Mouse (Mus musculus): ENCODE data around the gene Stk33. TPM values are rescaled to one million over a fixed set of nuclear protein-coding genes. Genes with fewer than 3 reads are reported as not detected.

Gene Stk33
- polyA plus RNA-seq, 1 experiment from 2014 or later = 0.76 TPM

DNA sequence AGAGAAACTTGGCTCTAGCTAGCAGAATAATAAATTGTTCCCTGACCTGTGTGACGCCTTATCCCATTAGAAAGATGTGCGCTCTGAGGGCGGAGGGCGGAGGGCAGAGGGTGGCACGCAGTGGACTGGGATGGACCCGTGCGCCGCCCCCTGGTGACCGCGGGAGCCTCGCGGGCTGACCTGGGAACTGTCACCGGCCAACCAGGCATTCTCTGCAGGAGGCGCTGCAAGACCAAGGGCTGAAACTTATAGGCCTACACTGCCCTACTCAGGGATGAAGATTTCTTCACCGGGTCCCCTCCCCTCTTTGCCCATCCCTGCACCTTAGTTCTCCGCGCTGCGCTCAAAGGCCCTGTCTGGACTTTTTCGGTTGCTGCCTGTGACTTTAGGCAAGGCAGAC is 197.6 kb downstream of the Stk33 start:
- ATAC-seq (replicated peaks; ENCODE audit: extremely low read depth, insufficient read depth, low FRiP score) = no peak
- Histone ChIP-seq H3K27me3 (ENCODE audit: control insufficient read depth, insufficient read depth, low read length) (peaks cover 6% of the 10 kb centered on the region; the same call in 1 of the 2 replicates), H3K9ac (ENCODE audit: low read length) (no peak overlapping the region), H3K4me3 (ENCODE audit: low read length) (no peak overlapping the region), H3K4me1 (ENCODE audit: control insufficient read depth, insufficient read depth, low read length) (no peaks in the 10 kb centered on the region), H3K9me3 (replicated peaks; ENCODE audit: control insufficient read depth, low read length) (0 out of 2 replicates have a peak, but pooled peaks cover 2% of the 10 kb centered on the region), H3K36me3 (ENCODE audit: control insufficient read depth, insufficient read depth) (no peaks in the 10 kb centered on the region), H3K27ac (ENCODE audit: low read length) (no peak overlapping the region), H3K4me2 (ENCODE audit: low read depth, low read length) (no peak overlapping the region)
- WGBS = 11% methylated on average over 19 of the region's 19 CpGs

DNA sequence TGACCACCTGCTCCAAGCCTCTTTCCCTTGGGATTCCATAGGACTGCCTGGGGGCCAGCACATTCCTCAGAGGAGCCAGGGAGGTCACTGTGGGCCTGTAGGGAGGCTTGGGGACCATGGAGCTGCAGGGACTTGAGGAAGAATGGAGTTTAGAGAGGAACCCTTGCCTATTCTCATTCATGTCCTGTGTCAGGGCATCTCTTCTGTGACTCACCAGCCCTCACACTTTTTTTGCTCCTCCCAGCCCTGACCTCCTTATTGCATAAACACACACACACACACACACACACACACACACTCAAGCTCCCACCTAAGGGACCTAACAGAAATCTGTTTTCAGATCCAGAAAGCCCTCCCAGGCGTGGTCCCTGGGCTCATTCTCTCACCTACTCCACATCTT is 199.5 kb downstream of the Stk33 start:
- Histone ChIP-seq H3K9ac (ENCODE audit: low read length) (no peak overlapping the region), H3K4me3 (ENCODE audit: low read length) (no peak overlapping the region), H3K4me1 (ENCODE audit: control insufficient read depth, insufficient read depth, low read length) (no peaks in the 10 kb centered on the region), H3K9me3 (replicated peaks; ENCODE audit: control insufficient read depth, low read length) (0 out of 2 replicates have a peak, but pooled peaks cover under 1% of the 10 kb centered on the region), H3K27ac (ENCODE audit: low read length) (no peak overlapping the region), H3K27me3 (ENCODE audit: control insufficient read depth, insufficient read depth, low read length) (peaks cover 4% of the 10 kb centered on the region; the same call in 1 of the 2 replicates), H3K4me2 (ENCODE audit: low read depth, low read length) (no peak overlapping the region), H3K36me3 (ENCODE audit: control insufficient read depth, insufficient read depth) (no peaks in the 10 kb centered on the region)
- 71% methylated on average over 1 of the region's 1 CpGs for WGBS
- ATAC-seq (replicated peaks; ENCODE audit: extremely low read depth, insufficient read depth, low FRiP score) = no peak

GRCm38 (mm10) chr7:109238724-109239123 is 200.2 kb downstream of the Stk33 start:
- ATAC-seq (replicated peaks; ENCODE audit: extremely low read depth, insufficient read depth, low FRiP score) = no peak
- H3K27me3 ChIP-seq (ENCODE audit: control insufficient read depth, insufficient read depth, low read length) = peaks cover 4% of the 10 kb centered on the region; the same call in 1 of the 2 replicates
- 86% methylated on average over 10 of the region's 10 CpGs for WGBS

DNA sequence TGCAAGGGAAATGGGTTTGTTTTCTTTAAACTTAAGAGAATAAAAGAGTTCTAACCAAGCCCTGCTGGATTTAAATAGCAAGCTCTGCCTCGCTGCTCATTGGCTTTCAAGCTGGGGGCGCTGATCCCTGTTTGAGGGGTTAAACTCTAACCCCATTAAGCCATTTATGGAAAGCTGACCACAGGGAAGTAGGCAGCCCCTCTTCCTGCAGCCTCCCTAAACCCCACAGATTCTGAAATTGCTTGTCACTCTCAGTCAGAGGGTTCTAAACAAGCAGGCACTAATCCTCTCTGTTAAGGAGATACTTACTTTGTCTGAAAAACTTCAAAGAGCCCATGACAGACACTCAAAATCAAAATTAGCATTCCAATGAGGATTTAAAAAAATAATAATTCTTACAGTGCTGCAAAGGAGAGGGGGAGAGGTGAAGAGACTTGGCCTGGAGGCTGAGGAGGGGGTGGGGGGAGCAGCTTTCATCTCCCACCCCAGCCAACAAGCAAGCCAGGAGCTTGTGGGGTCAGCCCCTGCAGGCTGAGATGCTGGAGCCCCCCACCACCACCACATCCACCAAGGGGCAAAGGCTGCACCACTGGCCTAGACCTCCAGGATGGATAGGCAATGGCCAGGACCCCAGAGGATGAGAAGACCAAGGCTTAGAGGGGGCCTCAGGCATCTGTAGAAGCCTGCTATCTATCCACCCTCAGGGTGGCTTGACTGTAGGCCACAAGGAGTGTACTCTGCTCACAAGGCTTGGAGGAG is 203.8 kb downstream of the Stk33 start:
- Histone ChIP-seq H3K27me3 (ENCODE audit: control insufficient read depth, insufficient read depth, low read length) (no peaks in the 10 kb centered on the region), H3K4me2 (ENCODE audit: low read depth, low read length) (no peak overlapping the region), H3K4me3 (ENCODE audit: low read length) (no peak overlapping the region), H3K9ac (ENCODE audit: low read length) (no peak overlapping the region), H3K27ac (ENCODE audit: low read length) (no peak overlapping the region), H3K4me1 (ENCODE audit: control insufficient read depth, insufficient read depth, low read length) (no peaks in the 10 kb centered on the region), H3K36me3 (ENCODE audit: control insufficient read depth, insufficient read depth) (no peaks in the 10 kb centered on the region), H3K9me3 (replicated peaks; ENCODE audit: control insufficient read depth, low read length) (no peaks in the 10 kb centered on the region)
- WGBS = 52% methylated on average over 2 of the region's 2 CpGs
- ATAC-seq (replicated peaks; ENCODE audit: extremely low read depth, insufficient read depth, low FRiP score) = no peak

More at GRCm38 (mm10) chr7:109238724-109239123, 200.2 kb downstream of the Stk33 start:
- H3K27ac ChIP-seq (ENCODE audit: low read length) = no peak overlapping the region
- H3K36me3 ChIP-seq (ENCODE audit: control insufficient read depth, insufficient read depth) = no peaks in the 10 kb centered on the region
- no peak overlapping the region for H3K4me2 ChIP-seq (ENCODE audit: low read depth, low read length)
- no peak overlapping the region for H3K9ac ChIP-seq (ENCODE audit: low read length)
- no peaks in the 10 kb centered on the region for H3K9me3 ChIP-seq (replicated peaks; ENCODE audit: control insufficient read depth, low read length)
- H3K4me1 ChIP-seq (ENCODE audit: control insufficient read depth, insufficient read depth, low read length) = no peaks in the 10 kb centered on the region
- H3K4me3 ChIP-seq (ENCODE audit: low read length) = no peak overlapping the region

DNA sequence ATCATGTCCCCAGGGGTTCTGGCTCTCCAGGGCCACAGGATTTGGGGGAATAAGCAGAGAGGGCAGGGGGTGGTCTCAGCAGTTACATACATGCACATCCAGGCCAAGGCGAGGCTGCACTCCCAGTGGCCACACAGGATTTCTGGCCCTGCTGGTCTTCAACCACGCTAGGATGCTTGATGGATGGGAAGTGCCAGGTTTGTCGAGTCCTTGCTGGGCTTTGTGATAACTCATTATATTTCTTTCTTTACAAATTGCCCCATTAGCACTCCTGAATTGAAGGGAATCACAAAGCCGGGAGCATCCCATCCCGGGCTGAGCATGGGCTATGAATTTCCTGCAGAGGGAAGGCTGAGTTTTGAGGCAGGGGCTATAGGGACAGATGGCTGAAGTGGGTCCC is 204.4 kb downstream of the Stk33 start:
- no peaks in the 10 kb centered on the region for H3K4me1 ChIP-seq (ENCODE audit: control insufficient read depth, insufficient read depth, low read length)
- no peaks in the 10 kb centered on the region for H3K36me3 ChIP-seq (ENCODE audit: control insufficient read depth, insufficient read depth)
- 54% methylated on average over 5 of the region's 5 CpGs for WGBS
- no peak overlapping the region for H3K9ac ChIP-seq (ENCODE audit: low read length)
- ATAC-seq (replicated peaks; ENCODE audit: extremely low read depth, insufficient read depth, low FRiP score) = no peak
- no peaks in the 10 kb centered on the region for H3K9me3 ChIP-seq (replicated peaks; ENCODE audit: control insufficient read depth, low read length)
- H3K27ac ChIP-seq (ENCODE audit: low read length) = no peak overlapping the region
- no peaks in the 10 kb centered on the region for H3K27me3 ChIP-seq (ENCODE audit: control insufficient read depth, insufficient read depth, low read length)
- H3K4me3 ChIP-seq (ENCODE audit: low read length) = no peak overlapping the region
- H3K4me2 ChIP-seq (ENCODE audit: low read depth, low read length) = no peak overlapping the region

DNA sequence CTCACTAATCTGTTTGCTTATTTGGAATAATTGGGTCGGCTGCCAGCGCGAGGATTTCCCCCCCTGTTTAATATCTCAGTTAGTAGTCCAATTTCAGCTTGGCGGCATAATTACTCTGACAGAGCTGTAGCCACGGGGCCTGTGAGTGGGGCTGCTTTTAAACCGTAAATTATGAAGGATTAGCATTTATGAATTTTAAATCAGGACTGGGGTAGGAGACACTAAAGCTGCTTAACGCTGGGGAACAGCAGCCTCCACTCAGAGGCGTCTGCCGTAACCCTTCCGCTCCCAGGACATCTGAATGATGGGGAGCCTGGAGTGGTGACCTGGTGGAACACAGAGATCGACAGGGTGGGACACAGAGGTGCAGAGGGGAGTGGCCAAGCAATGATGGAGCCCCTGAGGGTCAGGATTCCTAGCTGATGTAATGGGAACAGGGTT is 207.0 kb downstream of the Stk33 start:
- H3K9ac ChIP-seq (ENCODE audit: low read length) = no peak overlapping the region
- no peaks in the 10 kb centered on the region for H3K9me3 ChIP-seq (replicated peaks; ENCODE audit: control insufficient read depth, low read length)
- H3K4me2 ChIP-seq (ENCODE audit: low read depth, low read length) = no peak overlapping the region
- no peaks in the 10 kb centered on the region for H3K27me3 ChIP-seq (ENCODE audit: control insufficient read depth, insufficient read depth, low read length)
- no peak overlapping the region for H3K4me3 ChIP-seq (ENCODE audit: low read length)
- no peak overlapping the region for H3K27ac ChIP-seq (ENCODE audit: low read length)
- H3K36me3 ChIP-seq (ENCODE audit: control insufficient read depth, insufficient read depth) = no peaks in the 10 kb centered on the region
- WGBS = 63% methylated on average over 11 of the region's 11 CpGs
- H3K4me1 ChIP-seq (ENCODE audit: control insufficient read depth, insufficient read depth, low read length) = no peaks in the 10 kb centered on the region
- ATAC-seq (replicated peaks; ENCODE audit: extremely low read depth, insufficient read depth, low FRiP score) = no peak

GRCm38 (mm10) chr7:109231307-109231706 is 207.6 kb downstream of the Stk33 start:
- no peaks in the 10 kb centered on the region for H3K9me3 ChIP-seq (replicated peaks; ENCODE audit: control insufficient read depth, low read length)

GRCm38 (mm10) chr7:109230806-109231205 is 208.1 kb downstream of the Stk33 start:
- H3K36me3 ChIP-seq (ENCODE audit: control insufficient read depth, insufficient read depth) = no peaks in the 10 kb centered on the region
- no peaks in the 10 kb centered on the region for H3K27me3 ChIP-seq (ENCODE audit: control insufficient read depth, insufficient read depth, low read length)
- no peak for ATAC-seq (replicated peaks; ENCODE audit: extremely low read depth, insufficient read depth, low FRiP score)
- no peaks in the 10 kb centered on the region for H3K4me1 ChIP-seq (ENCODE audit: control insufficient read depth, insufficient read depth, low read length)
- H3K27ac ChIP-seq (ENCODE audit: low read length) = no peak overlapping the region
- H3K4me2 ChIP-seq (ENCODE audit: low read depth, low read length) = no peak overlapping the region
- WGBS = 17% methylated on average over 2 of the region's 2 CpGs
- no peak overlapping the region for H3K9ac ChIP-seq (ENCODE audit: low read length)
- H3K9me3 ChIP-seq (replicated peaks; ENCODE audit: control insufficient read depth, low read length) = no peaks in the 10 kb centered on the region
- H3K4me3 ChIP-seq (ENCODE audit: low read length) = no peak overlapping the region

More at GRCm38 (mm10) chr7:109231307-109231706, 207.6 kb downstream of the Stk33 start:
- Histone ChIP-seq H3K4me3 (ENCODE audit: low read length) (no peak overlapping the region), H3K4me1 (ENCODE audit: control insufficient read depth, insufficient read depth, low read length) (no peaks in the 10 kb centered on the region), H3K27ac (ENCODE audit: low read length) (no peak overlapping the region), H3K4me2 (ENCODE audit: low read depth, low read length) (no peak overlapping the region), H3K36me3 (ENCODE audit: control insufficient read depth, insufficient read depth) (no peaks in the 10 kb centered on the region), H3K9ac (ENCODE audit: low read length) (no peak overlapping the region), H3K27me3 (ENCODE audit: control insufficient read depth, insufficient read depth, low read length) (no peaks in the 10 kb centered on the region)
- no peak for ATAC-seq (replicated peaks; ENCODE audit: extremely low read depth, insufficient read depth, low FRiP score)
- WGBS = 73% methylated on average over 5 of the region's 5 CpGs

All from heart, embryonic 16.5 days (tissue).